Mouse (Mus musculus) lung, adult 2 months (tissue): ENCODE measurements around the gene Il10ra.

ENCODE experiments used
- CTCF ChIP-seq: fragments of 200-500 bp; IDR thresholded peaks from 2 replicates; pipeline ENCODE4 v1.5.1; 2011; ENCODE audit warnings: mild to moderate bottlenecking, low read length, control low read depth; ENCODE audit not compliant: insufficient read depth
- POLR2A ChIP-seq: fragments of 200-500 bp; IDR thresholded peaks from 2 replicates; pipeline ENCODE4 v1.6.1; 2011; ENCODE audit warnings: low read depth, mild to moderate bottlenecking, control low read depth, low read length, borderline replicate concordance; ENCODE audit errors: extremely low read depth

DNA sequence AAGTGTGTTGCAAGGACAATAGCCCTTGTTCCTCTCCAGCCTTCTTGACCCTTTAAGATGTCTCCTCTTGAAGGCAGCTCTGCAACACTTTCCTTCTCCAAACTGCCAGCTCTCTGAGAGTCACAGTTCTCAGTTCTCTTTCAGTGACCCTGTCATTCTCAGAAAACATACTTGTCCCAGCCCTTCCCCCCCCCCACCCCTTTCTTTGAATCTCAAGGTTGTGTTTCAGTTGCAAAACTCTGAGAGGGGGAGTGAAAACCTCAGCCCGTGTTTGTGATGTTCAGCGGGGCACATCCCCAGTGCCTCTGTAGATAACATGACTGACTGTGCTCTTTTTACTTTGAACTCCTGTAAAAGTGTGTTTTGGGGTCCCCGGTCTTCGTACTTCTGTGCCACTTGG, 870 bp downstream of the Il10ra start:
- TF ChIP-seq CTCF = no peak
- no peak for TF ChIP-seq POLR2A
